Mouse (Mus musculus): Measurements from ENCODE around the gene Macrod2. TPM values are rescaled to one million over a fixed set of nuclear protein-coding genes. Genes with fewer than 3 reads are reported as not detected.

Macrod2 gene
- total and polyA plus RNA-seq, 2 experiments from 2014 or later = 49.7 to 80.7 TPM

DNA sequence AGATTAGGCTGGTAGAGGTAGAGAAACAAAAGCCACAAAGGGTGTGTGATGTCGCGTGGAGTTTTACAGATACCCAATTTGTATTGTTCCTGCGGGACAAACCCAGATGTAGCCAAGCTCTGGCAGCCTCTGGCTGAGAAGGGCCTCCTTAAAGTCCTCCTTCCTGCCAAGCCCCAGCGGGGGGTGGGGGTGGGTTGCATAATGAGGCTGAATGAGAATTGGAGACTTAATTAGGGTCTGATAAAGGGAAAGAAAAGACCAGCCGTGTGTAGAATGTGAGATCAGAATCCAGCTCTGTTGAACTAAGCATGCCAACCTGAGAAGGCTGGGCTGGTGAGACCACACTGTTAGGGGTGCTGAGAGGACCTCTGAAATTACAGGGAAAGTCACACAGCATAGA, 1967.8 kb downstream of the Macrod2 start:
- H3K27ac ChIP-seq (ENCODE audit: low read depth, low read length) = no peak overlapping the region
- ATAC-seq (peak; percentile 81), DNase-seq (peak; percentile 70)
- WGBS = 6% methylated on average over 5 of the region's 5 CpGs
- no peaks in the 10 kb centered on the region for H3K9me3 ChIP-seq (ENCODE audit: low read length)
- H3K9ac ChIP-seq = no peak overlapping the region
- H3K4me1 ChIP-seq (ENCODE audit: insufficient read depth) = no peaks in the 10 kb centered on the region
- no peak overlapping the region for H3K4me3 ChIP-seq (ENCODE audit: low read depth, low read length)
- H3K36me3 ChIP-seq (ENCODE audit: insufficient read depth) = no peaks in the 10 kb centered on the region
- TF ChIP-seq CTCF (IDR thresholded peaks at IDR 0.05; ENCODE audit: low read depth) = no peak
- H3K27me3 ChIP-seq (ENCODE audit: insufficient read depth, low read length) = no peaks in the 10 kb centered on the region
- no peak overlapping the region for H3K4me2 ChIP-seq (ENCODE audit: low read depth)

DNA sequence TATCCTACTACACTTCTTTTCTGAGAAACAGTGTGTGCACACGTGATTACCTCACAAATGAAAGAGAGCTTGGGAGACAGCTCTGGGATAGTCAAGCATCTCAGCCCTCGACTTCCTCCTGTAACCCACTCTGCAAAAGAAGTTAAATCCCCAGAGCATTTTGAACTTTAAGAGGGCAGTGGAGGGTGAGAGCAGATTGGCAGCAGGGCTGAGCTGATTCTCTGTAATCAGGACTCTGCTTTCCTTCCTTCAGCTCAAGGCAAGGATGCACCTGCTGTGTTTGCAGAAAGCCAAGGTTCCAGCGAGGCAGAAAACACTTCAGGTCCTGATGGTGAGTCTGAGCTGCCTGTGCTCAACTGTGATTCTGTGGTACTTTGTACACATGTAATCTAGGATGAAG, 1978.9 kb downstream of the Macrod2 start:
- ATAC-seq (no peak), DNase-seq (no peak)

DNA sequence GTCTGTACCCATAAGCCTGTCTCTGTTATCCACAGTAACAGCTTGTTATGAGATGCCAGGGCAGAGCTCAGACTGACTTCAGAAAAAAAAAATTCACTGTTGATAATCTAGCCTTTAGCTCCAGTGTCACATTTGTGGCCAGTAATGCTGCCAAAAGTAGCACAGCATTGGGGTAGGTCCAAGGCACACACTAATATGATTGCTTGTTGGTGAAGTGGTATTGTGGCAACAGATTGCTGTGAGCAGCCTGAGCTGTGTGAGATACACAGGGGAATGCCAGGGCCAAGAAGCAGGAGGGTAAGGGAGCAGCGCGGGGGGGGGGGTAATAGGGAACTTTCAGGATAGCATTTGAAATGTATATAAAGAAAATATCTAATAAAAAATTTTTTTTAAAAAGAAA, 1985.5 kb downstream of the Macrod2 start:
- TF ChIP-seq CTCF (IDR thresholded peaks at IDR 0.05; ENCODE audit: low read depth) = no peak
- Histone ChIP-seq H3K36me3 (ENCODE audit: insufficient read depth) (no peaks in the 10 kb centered on the region), H3K9ac (no peak overlapping the region), H3K4me3 (ENCODE audit: low read depth, low read length) (no peak overlapping the region), H3K4me1 (ENCODE audit: insufficient read depth) (peaks cover 6% of the 10 kb centered on the region; the same call in 1 of the 2 replicates), H3K4me2 (ENCODE audit: low read depth) (no peak overlapping the region), H3K27ac (ENCODE audit: low read depth, low read length) (no peak overlapping the region), H3K27me3 (ENCODE audit: insufficient read depth, low read length) (no peaks in the 10 kb centered on the region), H3K9me3 (ENCODE audit: low read length) (no peaks in the 10 kb centered on the region)
- WGBS = 69% methylated on average over 2 of the region's 2 CpGs
- ATAC-seq (peak; percentile 81), DNase-seq (peak; percentile 36)

More for the DNA sequence above, 1978.9 kb downstream of the Macrod2 start:
- Histone ChIP-seq H3K9me3 (ENCODE audit: low read length) (no peaks in the 10 kb centered on the region), H3K4me3 (ENCODE audit: low read depth, low read length) (no peak overlapping the region), H3K4me1 (ENCODE audit: insufficient read depth) (no peaks in the 10 kb centered on the region), H3K36me3 (ENCODE audit: insufficient read depth) (no peaks in the 10 kb centered on the region), H3K9ac (no peak overlapping the region), H3K27me3 (ENCODE audit: insufficient read depth, low read length) (no peaks in the 10 kb centered on the region), H3K27ac (ENCODE audit: low read depth, low read length) (no peak overlapping the region), H3K4me2 (ENCODE audit: low read depth) (no peak overlapping the region)
- WGBS = 8% methylated on average over 3 of the region's 3 CpGs
- TF ChIP-seq CTCF (IDR thresholded peaks at IDR 0.05; ENCODE audit: low read depth) = no peak

DNA sequence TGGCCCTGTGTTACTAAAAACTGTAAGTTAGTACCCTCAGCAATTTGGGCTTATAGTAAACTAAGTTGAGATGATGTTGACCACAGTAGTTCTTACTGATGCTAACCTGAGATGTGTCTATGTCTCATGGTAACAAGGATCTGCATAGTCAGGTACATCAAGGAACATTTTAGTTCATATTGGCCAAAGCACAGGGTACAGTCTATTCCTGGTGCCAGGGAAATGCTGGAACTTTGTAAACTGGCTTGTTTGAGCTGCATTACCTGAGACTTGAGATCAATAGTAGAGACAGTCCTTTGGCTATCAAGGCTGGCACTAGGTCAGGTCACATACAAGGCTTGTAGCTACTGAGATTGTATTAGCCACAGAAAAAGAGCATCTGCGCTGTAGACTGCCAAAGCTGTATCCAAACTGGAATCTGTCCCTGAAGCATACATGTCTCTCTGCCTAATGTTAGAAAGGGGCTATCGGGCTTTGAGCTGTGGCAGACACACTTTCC, 1986.0 kb downstream of the Macrod2 start:
- TF ChIP-seq CTCF (IDR thresholded peaks at IDR 0.05; ENCODE audit: low read depth) = no peak
- no peak overlapping the region for H3K4me2 ChIP-seq (ENCODE audit: low read depth)
- no peak for ATAC-seq
- H3K27me3 ChIP-seq (ENCODE audit: insufficient read depth, low read length) = no peaks in the 10 kb centered on the region
- no peak for DNase-seq
- WGBS = 81% methylated on average over 2 of the region's 2 CpGs
- no peaks in the 10 kb centered on the region for H3K36me3 ChIP-seq (ENCODE audit: insufficient read depth)
- peaks cover 6% of the 10 kb centered on the region; the same call in 1 of the 2 replicates for H3K4me1 ChIP-seq (ENCODE audit: insufficient read depth)
- no peak overlapping the region for H3K27ac ChIP-seq (ENCODE audit: low read depth, low read length)
- H3K9ac ChIP-seq = no peak overlapping the region
- no peak overlapping the region for H3K4me3 ChIP-seq (ENCODE audit: low read depth, low read length)
- no peaks in the 10 kb centered on the region for H3K9me3 ChIP-seq (ENCODE audit: low read length)

DNA sequence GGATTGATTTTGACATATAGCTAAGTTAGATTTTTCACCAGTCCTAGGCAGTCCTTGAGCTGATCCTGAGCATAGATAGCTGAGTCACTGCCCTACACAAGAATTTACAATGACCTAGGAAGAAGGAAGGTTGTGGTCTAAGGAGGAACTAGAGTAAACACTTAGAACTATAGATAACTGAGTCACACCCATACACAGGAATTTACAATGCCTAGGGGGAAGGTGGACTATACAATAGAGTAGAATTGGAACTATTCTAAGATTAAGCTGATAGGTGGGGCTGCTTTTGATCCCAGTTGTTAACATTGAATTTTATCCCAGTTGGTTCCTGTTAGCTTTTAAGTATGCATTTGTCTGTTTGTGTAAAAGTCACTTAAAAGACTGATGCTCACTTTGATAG, 1998.4 kb downstream of the Macrod2 start:
- Histone ChIP-seq H3K36me3 (ENCODE audit: insufficient read depth) (no peaks in the 10 kb centered on the region), H3K4me3 (ENCODE audit: low read depth, low read length) (no peak overlapping the region), H3K9me3 (ENCODE audit: low read length) (0 out of 2 replicates have a peak, but pooled peaks cover 3% of the 10 kb centered on the region), H3K27me3 (ENCODE audit: insufficient read depth, low read length) (no peaks in the 10 kb centered on the region), H3K27ac (ENCODE audit: low read depth, low read length) (no peak overlapping the region), H3K4me2 (ENCODE audit: low read depth) (no peak overlapping the region), H3K9ac (no peak overlapping the region), H3K4me1 (ENCODE audit: insufficient read depth) (no peaks in the 10 kb centered on the region)
- ATAC-seq (no peak), DNase-seq (no peak)
- no peak for TF ChIP-seq CTCF (IDR thresholded peaks at IDR 0.05; ENCODE audit: low read depth)

DNA sequence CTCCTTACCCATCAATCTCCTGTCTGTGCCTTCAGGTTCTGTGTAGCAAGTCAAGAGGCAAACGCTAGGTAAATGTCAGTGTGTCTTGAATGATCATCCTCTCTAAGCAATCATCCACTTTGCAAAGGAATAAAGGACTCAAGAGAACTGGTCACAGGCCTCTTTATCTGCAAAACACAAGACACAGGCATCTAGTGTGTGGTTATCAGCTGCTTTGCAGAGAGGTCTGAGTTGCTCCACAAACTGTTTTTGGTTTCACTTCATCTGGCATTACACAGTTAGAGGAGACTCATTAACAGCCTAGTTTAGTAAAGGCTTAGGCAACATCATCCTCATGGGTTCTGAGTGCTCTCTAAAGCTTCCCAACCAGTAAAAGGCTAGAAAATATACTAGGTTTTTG, 2004.4 kb downstream of the Macrod2 start:
- H3K4me3 ChIP-seq (ENCODE audit: low read depth, low read length) = no peak overlapping the region
- no peak overlapping the region for H3K9ac ChIP-seq
- H3K36me3 ChIP-seq (ENCODE audit: insufficient read depth) = no peaks in the 10 kb centered on the region
- no peaks in the 10 kb centered on the region for H3K27me3 ChIP-seq (ENCODE audit: insufficient read depth, low read length)
- no peak overlapping the region for H3K27ac ChIP-seq (ENCODE audit: low read depth, low read length)
- no peaks in the 10 kb centered on the region for H3K4me1 ChIP-seq (ENCODE audit: insufficient read depth)
- TF ChIP-seq CTCF (IDR thresholded peaks at IDR 0.05; ENCODE audit: low read depth) = no peak
- H3K9me3 ChIP-seq (ENCODE audit: low read length) = no peaks in the 10 kb centered on the region
- no peak overlapping the region for H3K4me2 ChIP-seq (ENCODE audit: low read depth)
- ATAC-seq (no peak), DNase-seq (no peak)
- 82% methylated on average over 1 of the region's 1 CpGs for WGBS

DNA sequence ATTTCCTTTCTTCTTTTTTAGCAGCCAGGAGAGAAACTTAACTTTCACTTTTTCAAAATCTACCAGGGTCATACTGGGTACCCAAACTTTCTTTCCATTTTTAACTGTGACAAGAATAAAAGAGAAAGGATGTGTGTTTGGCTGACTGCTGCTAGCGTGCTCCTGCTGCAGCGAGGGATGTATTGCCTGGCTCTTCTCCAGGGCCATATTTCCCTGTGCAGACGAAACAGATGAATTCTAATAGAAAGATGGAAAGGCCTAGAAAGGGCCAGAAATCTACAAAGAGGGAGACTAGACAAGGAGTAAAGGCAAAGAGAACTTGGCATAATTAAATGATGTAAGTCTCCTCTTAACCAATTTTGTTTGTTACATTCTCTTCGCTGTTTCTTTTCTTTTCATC, 2005.7 kb downstream of the Macrod2 start:
- Histone ChIP-seq H3K27me3 (ENCODE audit: insufficient read depth, low read length) (no peaks in the 10 kb centered on the region), H3K4me2 (ENCODE audit: low read depth) (no peak overlapping the region), H3K9ac (no peak overlapping the region), H3K4me3 (ENCODE audit: low read depth, low read length) (no peak overlapping the region), H3K27ac (ENCODE audit: low read depth, low read length) (no peak overlapping the region), H3K9me3 (ENCODE audit: low read length) (no peaks in the 10 kb centered on the region), H3K4me1 (ENCODE audit: insufficient read depth) (no peaks in the 10 kb centered on the region), H3K36me3 (ENCODE audit: insufficient read depth) (no peaks in the 10 kb centered on the region)
- WGBS = 53% methylated on average over 4 of the region's 4 CpGs
- TF ChIP-seq CTCF (IDR thresholded peaks at IDR 0.05; ENCODE audit: low read depth) = no peak
- ATAC-seq (no peak), DNase-seq (no peak)

All from forebrain, postnatal 0 days (tissue).